Mouse (Mus musculus): Measurements from ENCODE around the gene Cemip2.

The Cemip2 gene

DNA sequence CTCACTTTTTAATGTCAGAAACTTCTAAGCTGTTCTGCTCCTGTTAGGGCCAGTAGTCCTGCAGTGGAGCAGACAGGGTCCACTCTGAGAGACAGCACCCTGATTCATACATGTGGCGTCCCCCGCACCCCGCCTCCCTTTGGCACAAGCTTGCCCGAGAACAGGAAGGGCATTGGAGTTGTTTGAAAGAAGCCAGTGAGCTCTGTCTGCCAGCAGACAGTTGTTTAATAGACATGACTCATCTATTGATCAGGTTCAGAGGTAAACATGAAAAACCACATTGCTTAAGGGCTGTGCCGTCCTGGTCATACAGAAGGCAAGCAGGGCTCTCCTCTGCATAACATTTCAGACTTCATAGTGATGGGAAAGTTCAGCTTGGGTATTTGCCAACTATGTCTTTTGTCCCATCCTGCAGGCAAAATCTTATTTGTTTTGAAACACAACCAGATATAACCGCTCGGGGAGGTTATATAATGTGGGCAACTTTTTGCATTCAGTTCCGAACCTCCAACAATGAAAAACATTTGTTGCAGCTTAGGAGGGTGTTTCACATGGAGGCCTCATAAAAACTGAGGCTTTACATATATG, 36.4 kb downstream of the Cemip2 start:
- no peak for DNase-seq (ENCODE audit: low spot score)

DNA sequence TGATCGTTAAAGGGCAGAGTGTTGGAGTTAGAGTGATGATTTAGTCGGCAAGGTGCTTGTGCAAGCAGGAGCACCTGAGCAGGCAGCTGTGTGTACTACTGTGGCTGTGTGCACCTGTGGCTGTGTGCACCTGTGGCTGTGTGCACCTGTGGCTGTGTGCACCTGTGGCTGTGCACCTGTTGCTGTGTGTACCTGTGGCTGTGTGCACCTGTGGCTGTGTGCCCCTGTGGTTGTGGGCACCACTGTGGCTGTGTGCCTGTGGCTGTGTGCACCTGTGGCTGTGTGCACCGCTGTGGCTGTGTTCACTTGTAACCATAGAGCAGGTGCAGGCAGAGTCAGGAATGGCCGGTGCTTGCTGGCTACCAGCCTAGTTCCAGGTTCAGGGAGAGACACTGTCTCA, 38.1 kb downstream of the Cemip2 start:
- DNase-seq (ENCODE audit: low spot score): no peak

DNA sequence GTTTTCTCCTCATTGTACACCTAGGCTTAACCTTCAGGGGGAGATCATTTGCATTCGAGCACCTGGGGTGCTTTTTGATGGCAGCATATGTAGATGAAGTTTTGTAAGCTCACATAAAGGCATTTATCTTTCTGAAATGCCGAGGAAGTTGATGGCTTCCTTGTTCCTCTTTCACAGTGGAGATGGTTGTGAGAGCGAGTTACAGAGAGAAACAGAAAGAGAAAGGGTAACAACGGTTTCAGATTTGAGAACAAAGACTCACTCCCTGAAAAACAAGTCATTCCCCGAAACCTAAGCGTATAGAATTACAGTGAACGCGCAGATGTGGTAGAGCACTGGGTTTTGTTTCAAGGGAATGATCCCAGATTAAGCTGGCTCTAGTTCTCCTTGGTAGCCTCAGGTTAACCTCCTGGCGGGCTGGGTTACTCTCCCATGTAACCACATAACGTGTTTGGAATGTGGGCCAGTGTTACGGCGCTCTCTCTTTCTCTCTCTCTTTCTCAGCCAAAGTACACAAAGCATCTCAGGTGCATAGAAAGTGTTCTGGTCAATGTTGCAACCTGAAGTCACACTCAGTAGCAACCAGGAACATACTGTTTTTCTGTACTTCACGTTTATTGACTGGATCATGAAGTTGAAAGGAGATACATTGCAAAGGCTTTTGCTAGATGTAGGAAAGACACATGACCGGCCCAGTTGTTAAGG, 40.0 kb downstream of the Cemip2 start:
- DNase-seq (ENCODE audit: low spot score): no peak

DNA sequence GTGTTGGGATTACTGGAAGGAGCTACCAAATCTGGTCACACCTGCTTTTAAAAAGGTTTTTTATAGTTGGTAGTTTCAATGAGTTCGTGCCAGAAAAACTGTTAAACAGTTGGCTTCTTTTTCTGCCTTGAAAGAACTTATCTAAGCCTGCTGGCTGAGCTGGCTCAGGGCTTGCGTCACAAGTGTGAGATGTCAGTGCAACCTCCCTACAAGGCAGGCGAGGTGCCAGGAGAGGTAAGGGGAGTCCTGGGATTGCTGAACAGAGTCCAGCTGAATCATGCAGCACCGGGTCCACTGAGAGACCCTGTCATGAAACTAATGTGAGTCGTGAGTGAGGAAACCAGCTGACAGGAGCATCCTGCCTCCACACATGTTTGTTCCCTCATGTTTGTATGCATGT, 41.4 kb downstream of the Cemip2 start:
- no peak for DNase-seq (ENCODE audit: low spot score)

DNA sequence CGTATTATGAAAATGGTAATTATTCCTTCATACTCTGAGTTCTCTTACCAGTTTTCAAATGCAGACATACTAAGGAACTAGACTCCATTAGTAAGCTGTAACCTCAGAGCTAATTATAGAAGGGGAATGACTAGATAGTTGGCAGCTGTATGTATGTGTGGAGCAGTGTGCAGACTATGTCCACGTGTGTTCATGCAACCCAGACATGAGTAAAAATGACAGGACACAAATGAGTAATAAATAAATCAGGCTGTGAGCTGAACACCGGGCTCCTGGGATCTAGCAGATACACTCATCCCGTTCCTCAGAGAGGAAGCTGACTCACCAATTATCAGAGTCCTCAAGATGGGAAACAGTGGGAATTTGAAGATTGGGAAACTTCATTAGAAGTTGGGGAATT, 42.0 kb downstream of the Cemip2 start:
- no peak for DNase-seq (ENCODE audit: low spot score)

DNA sequence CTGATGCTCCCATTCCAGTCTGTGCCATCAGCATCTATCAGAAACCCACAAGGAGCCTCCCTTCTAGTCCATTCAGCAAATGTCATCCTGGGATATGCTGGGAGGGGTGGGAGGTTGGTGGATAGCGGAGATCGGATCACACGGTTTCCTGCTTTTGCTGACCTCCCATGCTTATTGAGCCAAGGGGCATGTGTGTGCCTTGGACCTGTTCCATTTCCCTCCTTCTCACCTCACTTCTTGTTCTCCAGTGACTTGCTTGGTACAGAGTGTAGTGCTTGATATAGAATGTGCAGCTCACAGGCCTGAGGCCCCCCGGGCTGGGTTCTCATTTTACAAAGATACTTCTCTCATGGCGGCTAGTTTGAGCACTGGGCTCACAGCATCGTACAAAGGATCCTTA, 43.7 kb downstream of the Cemip2 start:
- no peak for DNase-seq (ENCODE audit: low spot score)

DNA sequence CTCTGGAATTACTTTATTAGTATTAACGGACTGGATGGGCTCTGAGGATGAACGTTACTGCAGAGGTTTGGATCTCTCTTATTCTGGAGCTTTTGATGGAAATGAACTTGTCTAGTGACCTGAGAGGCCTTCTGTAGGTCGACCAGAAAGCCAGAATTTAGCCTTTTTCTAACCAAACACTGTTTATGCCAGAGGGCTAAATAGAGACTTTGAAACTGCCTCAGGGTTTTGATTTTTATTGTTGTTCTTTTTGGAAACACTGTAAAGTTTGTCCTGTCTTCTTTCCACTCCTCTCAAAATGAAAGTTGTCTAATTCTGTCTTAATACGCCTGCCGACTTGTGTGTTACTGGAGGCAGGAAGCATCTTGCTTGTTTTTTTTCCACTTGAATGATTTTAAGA, 46.0 kb downstream of the Cemip2 start:
- DNase-seq (ENCODE audit: low spot score): no peak

DNA sequence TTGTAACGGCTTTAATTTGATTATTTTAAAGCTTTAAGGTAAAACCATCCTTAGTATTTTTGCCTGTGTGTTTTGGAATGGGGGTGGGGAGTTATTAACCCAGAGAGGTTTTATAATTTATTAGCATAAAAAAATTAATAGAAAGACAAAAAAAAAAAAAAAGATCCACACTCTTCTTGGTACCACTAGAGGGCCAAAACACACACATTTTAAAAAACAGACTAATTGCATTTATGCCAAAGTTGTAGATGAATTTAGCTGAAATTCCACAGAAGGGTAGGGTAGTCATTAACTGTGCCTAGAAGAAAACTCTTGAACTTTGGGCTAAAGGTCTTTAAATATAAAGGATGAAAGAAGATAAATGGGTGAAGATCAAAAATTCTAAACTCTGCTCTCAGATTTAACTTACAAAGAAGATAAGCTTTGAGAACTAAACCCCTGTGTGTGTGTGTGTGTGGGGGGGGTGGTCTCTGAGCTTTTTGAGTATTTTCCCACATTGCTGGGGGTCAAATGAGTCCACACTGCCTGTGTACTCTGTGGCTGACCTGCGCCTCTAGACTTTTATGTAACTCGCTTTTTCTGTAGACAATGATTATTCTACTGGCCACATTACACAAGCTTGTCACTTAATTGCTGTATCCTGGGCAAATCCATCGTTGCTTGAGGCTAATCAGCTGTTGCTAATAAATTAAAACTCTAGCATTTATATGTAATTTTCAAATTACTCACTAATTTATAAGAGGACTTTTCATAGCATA, 47.2 kb downstream of the Cemip2 start:
- DNase-seq (ENCODE audit: low spot score): no peak

DNA sequence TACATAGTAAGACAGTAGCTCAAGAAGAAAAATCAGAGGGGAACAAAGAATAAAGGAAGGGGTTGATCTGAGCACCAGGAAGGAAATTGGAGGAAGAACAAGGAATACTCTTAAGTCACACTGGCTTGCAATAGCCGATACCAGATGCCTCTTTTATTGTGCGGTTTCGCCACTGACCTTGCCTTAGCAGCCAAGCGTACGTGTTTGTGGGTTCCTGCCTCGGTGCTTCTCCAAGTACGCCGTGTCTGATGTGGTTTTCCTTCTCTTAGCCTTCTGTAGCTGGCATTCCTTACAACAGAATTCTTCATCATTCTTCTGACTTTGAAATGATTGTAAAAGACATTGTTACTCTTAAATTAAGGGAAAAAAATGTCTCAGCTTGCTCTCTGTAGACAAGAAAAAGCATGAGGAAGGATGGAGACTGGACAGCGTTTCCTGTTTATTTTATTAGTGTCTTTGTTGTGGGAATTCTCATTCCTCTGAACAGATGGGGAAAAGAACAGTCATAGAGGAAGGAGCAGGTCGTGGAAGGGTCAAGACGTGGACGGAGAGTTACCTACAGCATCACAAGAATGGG, 55.4 kb downstream of the Cemip2 start:
- no peak for DNase-seq (ENCODE audit: low spot score)

DNA sequence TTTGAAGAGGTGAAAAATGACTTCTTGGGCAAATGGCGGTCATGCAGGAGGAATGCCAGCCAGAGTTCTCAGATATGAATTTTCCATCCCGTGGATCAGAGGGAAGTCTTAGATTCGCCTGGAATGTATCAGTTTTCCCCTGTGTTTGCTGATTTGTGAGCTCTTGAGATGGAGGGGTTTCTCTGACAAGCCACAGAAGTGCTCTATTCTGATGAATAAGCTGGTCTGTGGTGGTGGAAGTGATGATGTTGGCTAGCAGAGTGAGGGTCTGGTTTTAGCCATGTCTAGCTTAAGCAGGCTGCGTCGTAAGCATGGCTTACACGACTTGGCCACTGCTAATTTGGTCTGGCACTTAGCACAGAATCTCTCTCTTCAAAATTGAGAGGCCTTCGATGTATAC, 56.8 kb downstream of the Cemip2 start:
- DNase-seq (ENCODE audit: low spot score): no peak

DNA sequence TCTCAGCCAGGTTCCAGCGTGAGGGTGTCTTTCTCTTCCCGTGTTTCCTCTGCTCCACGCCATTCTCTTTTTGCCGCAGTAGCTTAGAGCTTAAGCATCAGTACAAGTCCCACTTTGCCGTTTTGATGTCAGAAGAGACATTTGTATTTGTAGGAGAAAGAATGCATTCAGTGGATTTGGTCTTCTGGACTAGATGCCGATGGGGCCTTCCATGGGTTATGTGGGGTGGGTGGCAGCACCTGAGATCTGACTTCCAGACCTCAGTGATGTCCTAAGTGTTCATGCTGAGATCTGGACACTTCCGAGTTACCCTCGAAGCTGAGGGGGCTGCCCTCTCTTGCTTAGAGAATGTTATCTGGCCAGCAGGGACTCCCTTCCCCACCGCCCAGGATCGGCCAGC, 72.6 kb downstream of the Cemip2 start:
- no peak for DNase-seq (ENCODE audit: low spot score)

DNA sequence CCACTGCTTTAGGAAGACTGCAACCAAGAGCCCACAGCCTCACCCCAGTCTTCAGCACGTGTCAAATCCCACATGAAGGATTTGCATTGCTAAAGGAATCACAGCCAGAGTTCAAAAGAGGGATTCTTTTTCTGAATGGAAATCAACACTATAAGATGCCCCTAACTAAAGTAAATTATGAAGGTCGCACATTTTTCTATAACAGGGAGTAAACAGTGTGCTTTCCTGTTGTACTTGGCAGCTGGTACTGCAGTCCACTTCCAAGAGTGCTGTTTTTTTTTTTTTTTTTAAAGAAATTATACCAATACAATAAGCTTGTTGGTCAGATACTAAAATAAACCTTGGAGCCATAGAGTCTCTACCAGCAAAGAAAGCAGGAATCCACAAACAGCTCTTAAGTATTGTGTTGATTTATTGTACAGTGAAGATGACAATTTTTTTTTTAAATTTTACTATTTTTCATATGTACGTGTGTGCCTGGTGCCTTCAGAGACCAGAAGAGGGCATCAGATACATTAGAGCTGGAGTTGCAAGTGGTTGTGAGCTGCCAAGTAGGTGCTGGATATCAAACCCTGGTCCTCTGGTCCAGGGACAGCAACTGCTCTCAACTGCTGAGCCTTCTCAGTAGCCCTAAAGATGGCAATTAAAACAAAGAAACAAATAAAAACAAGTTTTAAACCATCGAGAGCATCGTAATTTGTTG, 76.5 kb downstream of the Cemip2 start:
- DNase-seq (ENCODE audit: low spot score): no peak

DNA sequence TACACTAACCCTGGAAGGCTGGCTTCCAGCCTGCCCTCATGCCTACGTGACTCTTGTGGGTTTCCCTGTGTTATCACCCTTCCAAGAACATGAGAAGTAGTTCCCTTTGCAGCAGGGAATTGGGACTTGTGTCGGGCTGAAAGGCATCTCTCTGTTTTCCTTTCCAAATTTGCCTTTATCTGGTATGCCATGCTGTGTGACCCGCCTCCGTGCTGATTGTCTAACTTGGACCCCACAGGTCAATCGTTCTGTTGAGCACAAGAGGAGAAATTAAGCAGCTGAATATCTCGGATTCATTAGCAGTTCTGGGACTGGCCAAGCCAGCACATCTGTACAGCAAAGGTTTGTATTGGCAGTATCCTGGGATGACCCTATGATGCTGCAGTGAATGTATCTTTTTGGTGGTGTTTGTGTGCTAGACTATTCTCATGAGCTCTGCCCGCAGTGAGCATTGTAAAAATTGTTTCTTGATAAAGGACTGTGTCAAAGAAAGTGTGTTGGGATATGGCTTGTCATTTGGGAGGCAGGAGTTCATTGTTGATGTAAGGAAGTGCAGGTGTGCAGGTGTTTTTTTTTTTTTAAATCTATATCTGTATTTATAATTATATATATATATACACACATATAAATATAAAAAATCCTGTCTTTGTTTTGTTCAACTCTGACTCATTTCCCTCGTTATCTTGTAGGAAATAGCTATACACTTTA, 77.4 kb downstream of the Cemip2 start:
- no peak for DNase-seq (ENCODE audit: low spot score)

DNA sequence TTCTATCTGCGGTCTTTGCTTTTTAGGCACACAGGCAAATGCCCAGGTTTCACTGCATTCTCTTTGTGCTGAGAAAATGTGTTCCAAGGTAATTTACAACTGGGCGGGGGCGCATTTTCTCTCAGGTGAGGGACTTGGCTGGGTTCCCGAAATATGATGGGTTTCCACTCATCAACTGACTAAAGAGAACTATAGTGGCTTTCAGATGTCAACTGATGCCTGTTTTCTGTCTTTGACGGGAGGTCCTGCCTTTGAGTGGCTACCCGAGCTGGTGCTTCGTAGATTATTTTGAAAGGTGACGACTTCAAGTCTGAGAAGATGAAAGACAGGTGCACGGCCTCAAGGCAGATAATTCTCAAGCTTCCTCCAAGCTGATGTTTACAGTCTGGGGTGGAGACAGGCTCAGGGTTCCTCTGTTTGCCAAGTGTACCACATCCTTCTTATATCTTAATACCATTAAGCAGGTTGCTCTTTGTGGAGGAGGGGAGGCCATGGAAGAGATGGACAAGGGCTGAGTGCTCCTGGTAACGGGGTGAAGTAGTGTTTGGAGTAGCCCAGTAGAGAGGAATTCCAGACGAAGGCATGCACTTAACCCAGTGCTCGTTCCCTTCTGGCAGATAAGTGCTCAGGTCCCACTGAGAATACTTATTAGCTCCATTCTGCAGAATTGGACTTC, 80.8 kb downstream of the Cemip2 start:
- DNase-seq (ENCODE audit: low spot score): no peak

DNA sequence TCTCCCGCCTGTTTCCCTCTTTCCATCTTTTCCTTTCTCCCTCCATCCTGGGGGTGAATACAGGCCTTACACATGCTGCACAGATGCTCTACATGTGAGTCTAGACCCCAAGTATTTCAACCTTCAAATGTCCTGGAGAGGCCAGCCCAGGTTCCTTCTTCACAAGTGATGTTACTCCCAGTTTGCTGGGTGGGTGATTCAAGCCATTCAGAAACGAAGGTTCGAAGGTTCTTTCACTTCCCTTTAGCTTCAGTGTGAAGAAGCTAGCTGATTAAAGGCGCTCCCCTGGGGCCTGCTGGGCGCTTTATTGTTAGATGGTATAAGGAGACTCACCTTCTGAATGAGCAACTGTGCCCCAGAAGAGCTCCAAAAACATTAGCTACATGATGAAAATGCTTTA, 82.0 kb downstream of the Cemip2 start:
- DNase-seq (ENCODE audit: low spot score): no peak

DNA sequence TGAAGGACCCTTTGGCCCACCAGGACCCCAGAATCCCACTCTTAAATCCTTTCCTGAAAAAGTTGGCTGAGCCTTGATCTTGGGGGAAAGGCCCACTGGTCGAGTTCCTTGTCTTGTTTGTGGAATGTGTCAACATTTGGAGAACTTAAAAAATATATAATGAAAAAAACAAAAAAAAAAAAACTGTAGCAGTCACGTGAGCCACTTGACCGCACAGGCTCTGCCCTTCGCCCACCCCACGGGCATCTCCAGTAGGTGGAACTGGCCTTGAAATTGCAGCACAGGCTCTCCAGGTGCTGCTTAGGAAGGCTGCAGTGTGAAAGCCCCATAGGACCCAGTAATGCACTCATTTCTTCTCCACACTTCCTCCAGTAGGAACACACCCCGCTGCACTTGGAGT, 82.8 kb downstream of the Cemip2 start:
- no peak for DNase-seq (ENCODE audit: low spot score)

DNA sequence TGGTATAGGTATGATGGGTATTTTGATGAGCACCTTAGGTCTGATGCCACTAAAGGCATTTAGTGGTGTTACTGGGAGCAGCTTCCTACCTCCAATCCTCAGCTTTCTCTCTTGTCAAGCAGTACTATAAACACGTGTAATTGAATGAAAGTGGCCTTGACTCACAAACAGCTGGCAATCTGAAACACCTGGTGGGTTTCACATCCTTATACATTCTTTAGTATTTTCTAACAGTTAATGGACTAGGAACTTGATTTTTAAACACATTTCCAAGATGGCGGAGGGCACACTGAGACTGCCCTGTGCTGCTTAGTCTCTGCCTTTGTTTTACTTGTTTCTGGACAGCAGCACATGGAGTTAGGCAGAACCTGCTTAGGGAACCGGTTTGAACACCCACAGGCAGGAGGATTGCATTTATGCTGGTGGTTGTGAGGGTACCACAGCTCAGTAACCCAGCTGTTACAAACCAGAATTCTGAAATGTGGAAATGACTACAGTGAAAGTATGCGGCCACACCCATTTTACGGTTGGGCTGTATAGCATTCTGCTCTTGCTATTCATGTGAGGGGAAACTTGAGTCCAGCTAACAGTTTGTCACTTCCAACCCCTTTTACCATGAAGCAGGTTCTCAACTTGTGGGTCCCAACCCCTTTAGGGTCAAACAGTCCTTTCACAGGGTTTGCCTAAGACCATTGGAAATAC, 84.3 kb downstream of the Cemip2 start:
- DNase-seq (ENCODE audit: low spot score): no peak

DNA sequence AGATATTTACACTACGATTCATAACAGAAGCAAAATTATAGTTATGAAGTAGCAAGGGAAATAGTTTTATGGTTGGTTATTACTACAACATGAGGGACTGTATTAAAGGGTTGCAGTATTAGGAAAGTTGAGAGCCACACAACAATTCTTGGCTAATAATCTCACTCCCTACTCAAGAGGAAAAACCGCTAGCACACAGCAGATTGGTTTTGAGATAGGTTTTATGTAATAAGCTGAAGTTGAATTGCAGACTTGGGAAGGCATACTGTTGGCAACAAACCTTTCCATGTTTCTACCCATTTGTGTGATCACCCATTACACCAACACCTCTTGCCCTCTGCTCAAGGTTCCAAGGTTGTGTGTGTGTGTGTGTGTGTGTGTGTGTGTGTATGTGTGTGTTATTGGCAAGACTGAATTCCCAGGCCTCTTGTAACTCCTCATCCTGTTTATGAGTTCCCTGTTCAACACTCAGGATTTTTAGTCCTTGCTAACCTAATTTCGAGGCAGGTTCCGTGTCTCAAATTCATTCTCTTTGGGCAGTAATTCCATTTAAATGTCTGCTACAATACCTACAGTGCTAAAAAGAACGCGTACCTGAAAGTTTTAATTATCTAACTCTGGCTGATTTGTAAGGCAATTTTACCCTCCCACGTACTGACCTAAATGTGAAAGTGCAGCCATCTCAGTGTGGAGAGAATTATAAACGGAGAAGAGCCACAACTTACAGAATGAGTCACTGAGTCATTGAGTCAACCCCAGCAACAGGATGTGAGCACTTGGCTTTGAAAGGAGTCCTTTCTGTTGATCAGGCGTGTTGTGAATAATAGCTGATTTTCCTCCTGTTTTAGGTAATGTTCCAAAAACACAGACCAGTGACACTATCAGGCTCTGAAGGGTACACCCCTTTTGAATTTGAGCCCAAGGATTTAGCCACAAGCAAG, 85.1 kb downstream of the Cemip2 start:
- DNase-seq (ENCODE audit: low spot score): no peak

DNA sequence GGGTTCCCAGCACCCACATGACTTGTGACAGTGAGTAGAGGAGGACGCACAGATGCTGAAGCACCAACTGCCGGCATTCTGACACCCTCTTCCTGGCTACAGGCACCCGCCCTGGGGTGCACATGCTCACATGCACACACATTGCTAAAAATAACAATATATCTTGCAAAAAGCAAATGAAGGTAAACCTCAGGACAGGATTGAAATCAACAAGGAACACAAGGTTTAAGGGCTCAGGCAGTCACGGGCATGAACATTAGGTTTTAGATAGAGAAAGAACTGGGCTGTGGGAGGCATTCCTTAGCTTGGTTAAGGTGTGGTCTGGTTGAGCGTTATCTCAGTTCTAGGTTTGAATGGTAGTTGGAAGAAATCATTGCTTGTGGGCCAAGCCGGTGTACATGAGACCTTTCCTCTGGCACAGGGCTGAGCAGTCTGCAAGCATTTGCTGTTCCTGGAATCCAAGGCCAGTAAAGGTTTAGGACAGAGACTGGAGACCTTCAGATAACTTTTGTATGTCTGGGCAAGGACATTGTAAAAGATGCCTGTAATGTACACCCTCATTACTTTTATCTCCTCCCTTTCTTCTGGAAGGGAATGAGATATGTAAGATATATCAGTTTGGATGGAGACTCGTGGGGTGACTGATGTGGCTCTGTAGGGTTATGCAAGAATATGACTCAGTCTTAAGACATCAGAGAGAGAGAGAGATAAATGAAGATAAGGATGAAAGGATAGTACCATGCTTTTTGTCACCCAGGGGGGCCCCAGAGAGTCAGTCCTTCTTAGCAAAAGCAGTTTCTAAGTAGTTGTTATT, 87.3 kb downstream of the Cemip2 start:
- DNase-seq (ENCODE audit: low spot score): no peak
